Mouse (Mus musculus) adrenal gland, postnatal 4 days (tissue): ENCODE measurements at regions not wholly inside any gene's neighbourhood (a gene's known extent, or its start where the extent isn't known, plus 50 kb on each side); places are given as distances from the start of the nearest gene placed in this dataset.

ENCODE experiments used
- DNase-seq, 2 experiments: peaks; one replicate each; pipeline ENCODE4 v3.0.0; 2021 to 2022; ENCODE audit warnings: low spot score in 2 of 2, mixed read lengths in 2 of 2

DNA sequence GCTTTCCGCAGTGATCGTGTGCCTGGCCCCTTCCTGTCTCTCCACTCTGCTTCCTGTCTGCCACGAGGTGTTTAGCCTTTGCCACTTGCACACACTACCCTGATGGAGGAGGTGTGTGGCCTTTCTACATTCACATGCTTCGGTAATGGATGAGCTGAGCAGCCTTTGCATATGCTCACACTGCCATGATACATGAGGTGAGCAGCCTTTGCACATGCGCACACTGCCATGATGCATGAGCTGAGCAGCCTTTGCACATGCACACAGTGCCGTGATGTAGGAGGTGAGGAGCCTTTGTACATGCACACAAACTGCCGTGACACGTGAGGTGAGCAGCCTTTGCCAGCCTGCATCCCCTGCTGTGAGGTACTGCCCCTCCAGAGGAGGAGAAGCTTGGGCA, 58.3 kb downstream of the Erv3 start:
- DNase-seq, result no peak

DNA sequence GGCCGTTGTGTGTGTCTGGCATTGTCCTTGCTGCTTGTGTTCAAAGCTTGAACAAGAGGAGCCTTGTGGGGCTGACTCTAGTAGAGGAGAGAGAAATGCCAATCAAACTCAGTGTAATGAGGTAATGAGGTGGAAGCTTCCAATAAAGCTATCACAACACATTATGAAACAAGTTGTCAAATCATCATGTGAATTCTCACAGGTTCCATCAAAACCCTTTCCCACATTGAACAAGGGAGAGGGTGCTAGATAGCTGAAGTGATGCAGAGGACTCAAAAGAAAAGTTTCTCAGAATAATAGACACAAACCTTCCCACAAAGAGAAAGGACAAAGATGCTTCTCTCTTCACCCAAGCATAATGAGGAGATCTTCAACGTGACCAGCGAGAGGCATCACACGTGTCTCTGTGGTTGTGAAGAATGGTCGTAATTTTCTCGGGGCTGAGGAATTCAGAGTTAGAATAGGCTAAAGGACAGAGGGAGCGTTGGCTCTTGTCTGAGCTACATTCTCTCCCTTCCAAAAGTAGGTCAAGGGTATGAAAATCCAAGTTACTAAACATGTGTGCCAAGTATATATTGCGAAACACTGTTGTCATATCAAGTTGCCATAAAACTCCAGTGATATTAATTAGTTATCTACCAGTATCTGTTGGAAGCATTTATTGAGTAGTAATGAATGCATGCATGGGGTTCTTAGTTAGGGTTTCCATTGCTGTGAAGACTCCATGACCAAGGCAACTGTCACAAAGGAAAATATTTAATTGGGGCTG, 59.2 kb downstream of the Erv3 start:
- no peak for DNase-seq

DNA sequence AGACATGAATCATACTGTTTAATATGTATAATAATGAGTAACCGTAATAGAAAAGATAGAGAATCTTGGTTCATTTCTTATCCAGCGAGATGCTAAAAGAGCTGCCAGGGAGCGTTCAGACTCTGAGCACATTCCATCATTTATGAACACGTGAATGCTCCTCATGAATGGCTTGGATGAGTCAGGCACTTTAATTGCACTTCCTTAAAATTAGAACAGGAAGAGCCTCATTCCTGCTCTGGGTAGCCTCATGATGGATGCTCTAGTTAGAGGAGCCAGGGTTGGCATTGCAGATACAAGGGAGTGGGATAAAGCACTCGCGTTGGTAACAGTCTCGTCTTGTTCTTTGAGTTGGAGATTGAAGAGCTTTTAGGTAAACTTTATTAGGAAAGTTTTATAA, 60.1 kb downstream of the Erv3 start:
- DNase-seq, result no peak

DNA sequence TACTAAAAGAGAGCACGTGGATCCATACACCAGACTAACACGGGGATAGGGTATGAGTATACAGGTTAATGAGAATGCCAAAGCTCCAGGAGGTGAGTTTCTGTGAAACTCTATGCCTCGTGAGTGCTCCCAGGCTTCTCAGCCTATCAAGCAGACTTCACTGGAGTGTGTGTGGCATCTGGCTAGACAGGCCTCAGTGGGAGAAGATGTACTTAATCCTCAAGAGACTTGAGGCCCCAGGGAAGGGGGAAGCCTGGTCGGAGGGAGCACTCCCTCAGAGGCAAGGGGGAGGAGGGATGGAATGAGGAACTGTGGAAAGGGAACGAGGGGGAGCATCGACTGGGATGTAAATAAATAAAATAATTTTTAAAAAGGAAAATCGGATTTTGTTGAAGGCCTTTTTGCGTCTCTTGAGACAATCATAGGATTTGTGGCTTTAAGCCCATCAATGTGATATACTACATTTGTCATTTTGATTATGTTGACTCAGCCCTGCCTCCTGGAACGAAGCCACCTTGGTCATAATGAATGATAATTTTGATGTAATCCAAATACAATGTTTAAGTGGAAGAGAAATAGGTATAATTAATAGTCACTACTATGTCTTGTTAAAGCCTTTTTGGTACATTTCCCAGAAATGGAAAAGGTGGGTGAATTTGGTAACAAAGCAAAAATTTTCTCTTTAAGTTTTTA, 62.4 kb downstream of the Erv3 start:
- DNase-seq, result no peak

DNA sequence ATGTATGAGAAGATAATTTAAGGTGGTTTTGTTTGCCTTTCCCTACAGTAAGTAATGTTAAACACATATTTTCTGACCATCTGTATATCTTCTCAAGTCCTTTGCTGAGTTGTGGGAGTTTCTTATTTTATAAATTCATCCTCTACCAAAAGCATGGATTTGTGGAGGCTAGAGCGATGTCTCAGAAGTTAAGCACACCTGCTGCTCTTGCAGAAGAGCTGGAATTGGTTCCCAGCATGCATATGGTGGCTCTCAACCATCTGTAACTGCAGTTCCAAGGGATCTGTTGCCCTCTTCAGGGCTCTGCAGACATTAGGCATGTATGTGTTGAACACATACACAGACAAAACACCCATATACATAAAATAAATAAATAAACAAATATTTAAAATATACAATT, 84.2 kb downstream of the Erv3 start:
- DNase-seq, result no peak

DNA sequence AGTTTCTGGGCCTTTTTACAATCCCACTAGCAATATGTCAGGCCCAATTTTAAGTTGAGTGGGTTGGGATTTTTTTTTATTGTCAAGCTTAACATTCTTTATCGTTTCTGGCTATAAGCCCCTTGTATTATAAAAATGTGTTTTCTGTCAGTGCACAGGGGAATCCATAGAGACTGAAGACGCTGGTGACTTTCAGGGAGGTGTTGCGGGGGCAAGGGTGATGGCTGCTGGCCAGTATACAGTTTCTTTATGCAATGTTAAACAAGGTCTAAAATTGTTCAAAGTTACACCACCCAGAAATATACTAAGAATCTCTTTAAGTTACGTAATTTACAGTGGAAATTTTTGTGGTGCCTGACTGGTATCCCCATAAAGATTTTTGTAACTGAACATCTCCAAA, 85.9 kb downstream of the Erv3 start:
- no peak for DNase-seq

DNA sequence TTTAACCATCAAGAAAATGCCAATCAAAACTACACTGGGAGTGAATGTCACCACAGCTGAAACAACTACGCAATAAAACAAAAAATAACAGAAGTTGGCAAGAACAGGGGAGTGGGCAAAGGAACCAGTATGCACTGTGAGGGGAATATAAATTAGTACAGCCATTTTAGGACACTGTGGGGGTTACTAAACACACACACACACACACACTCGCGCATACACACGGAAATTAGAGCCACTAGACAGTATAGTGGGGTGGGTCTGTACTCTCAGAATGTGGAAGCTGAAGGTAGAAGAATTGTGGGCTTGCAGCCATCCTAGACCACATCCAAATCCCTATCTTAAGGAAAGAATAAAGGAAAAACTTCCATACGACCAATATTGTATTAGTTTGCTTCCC, 87.4 kb downstream of the Erv3 start:
- no peak for DNase-seq

DNA sequence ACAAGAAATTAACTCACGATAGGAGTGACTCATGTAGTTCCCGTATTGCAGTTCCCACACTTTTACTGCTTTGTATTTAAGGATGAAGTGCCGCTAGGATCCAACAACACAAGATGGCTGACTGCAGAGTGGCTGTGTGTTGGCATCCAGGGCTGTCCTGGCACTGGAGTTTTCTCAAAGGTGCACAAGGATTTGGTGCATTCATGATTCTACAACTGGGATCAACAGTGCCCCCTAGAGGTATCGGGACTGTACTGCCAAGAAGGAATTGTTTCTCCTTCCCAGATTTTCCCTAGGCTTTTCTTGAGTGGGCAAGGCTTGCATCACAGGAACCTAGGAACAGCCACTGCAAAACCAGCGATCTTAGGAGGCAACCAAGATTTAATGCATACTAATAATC, 88.7 kb downstream of the Erv3 start:
- peak in 1 of 2 experiments; percentile 30 for DNase-seq

DNA sequence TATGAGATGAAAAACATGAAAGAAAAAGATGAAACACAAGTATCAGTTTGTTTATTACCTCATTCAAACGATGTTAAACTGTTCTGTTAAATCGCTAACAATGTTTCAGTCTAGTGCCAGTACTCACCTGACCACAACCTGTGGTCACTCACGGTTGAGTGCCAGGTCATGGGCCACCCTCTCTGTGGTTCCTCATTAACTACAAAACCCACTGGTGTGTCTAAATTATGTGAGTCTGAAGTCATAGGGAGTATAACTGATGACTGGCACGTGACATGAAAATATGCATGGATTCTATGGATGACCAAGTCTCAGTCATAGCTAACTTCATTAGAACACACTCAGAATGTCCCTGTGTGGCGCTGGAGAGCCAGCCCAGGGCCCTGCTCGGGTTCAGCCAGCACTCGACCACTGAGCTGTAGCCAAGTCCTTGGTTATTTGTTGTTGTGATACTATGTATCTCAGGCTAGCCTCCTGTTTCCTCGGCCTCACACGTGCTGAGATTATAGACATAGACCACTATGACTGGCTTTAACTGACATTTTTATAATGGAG, 89.8 kb downstream of the Erv3 start:
- DNase-seq, result no peak

DNA sequence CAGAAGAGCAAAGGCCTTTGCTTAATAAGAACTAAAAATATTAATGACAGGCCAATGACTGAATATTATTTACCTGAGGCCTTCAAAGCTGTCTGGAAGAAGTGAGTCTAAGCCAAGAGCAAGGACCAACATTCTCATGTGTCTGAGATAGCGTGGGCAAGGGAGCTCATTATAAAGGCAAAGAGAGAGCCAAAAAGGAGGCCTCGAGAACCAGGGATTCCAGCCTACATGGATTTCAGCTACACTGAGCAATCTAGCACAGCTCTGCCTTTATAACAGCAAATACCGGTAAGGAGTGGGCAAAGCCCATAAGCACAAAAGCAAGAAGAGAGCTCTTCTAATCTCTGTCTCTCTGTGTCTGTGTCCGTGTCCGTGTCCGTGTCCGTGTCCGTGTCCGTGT, 93.0 kb downstream of the Erv3 start:
- DNase-seq, result no peak

DNA sequence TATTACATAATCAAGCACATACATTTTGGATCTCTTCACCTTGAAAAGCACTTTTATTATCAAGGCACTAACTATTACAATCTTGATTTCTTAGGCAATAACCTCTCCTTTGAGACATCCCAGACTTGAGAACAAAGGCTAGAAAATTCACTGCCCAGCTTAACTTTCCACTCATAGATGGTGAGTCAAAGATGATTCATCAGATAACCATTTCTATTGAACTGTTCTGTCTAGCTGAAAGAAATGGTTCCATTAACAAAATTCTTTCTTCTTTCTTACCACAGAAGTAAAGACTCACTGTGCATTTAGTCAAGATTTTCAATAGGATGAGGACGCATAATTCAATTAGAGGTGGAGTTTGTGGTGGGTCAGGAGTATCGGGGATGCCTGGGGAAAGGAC, 98.0 kb downstream of the Erv3 start:
- no peak for DNase-seq

DNA sequence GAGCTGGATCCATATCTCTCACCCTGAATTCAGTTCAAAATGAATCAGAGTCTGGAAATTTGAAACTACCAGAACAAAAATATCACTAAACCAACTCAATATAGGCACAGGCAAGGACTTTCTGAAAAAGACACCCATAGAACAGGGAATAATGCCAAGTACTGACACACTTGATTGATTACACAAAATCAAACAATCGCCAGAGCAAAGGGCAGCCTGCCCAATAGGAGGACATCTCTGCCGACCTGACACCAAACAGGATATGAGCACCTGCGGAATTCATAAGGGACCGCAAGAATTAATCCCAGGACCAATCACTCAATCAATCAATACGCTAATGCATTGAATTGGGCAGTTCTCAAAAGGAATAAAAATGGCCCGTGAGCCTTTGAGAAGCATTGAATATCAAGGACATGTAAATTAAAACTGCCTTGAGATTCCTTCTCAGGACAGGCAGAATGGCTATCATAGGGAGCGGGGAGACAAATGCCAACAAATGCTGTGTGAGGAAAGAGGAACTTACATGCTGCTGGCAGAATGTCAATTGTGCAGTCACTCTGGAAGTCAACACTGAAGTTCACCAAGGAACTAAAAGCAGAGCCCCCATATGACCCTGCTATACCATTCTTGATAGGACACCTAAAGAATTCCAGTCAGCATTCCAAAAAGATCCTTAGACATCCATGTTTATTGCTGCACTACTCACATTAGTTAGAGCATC, 102.2 kb downstream of the Erv3 start:
- DNase-seq, result no peak

DNA sequence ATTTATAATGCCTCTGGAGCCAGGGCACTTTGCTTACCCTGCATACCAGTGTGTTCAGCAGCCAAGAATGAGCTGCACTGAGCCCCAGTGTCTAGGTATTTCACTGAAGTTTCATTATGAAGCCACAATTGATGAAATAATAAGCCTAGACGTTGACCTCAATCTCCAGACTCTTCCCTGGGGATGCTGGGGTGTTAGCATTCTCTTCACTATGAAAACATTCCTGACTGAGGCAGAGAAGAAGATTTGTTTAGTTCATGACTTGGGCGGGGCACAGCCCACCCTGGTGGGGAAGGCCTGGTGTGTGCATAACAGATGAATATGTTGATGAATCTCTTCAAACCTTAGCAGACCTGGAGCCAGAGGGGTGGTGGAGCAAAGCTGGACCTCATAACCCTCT, 104.4 kb downstream of the Erv3 start:
- DNase-seq, result no peak

DNA sequence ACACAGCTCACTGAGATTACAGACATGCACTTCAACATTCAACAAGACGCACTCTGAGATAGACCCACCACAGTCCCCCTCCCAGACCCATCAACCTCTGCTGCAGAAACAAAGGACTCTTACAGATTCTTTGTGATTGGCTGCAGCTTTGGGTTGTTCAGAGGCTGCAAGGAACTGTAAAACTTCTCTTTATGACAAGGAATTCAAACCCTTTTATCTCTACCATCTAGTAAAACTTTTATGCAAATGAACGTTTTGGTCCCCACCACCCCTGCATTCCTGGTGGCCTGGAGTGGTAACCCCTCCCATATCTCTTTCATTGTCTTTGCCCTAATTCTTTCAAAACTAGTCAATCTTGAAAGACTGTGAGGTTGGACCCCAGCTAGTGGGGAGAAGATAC, 106.1 kb downstream of the Erv3 start:
- no peak for DNase-seq

DNA sequence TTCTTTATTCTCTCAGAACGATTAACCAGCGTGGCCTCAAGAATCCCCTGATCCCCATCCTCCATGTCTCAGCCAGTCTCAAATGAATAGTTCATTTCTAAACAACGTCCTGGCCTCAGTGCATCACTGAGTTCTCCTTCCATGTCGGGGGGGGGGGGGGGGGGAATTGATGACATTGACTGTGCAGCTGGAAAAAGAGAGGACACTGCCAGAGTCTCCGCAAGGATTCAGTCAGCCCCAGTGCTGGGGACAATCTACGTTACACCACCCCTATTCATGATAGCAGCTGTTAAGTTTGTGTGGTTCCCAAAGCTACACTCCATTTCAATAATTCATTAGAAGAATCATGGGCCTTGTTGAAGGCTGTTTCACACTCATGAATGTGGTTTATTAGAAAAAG, 108.9 kb downstream of the Erv3 start:
- DNase-seq, result no peak

DNA sequence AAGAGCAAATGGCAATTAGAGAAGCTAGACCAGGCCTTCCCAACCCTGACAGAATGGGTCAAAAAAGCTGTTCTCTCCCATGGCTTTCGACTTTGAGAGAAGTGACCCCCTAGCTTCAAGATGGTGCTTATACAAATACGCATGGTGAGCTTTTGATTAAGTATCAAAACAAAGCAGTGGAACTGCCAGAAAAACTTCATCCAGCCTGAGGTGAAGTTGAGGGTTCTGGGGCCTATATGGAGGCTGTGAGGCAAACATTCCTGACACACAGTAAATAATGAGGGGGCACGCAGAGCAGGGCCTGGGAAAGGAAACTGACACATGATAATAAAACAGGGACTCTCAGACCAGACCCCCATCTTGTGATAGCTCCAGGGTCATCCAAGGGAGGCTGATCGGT, 109.3 kb downstream of the Erv3 start:
- no peak for DNase-seq

DNA sequence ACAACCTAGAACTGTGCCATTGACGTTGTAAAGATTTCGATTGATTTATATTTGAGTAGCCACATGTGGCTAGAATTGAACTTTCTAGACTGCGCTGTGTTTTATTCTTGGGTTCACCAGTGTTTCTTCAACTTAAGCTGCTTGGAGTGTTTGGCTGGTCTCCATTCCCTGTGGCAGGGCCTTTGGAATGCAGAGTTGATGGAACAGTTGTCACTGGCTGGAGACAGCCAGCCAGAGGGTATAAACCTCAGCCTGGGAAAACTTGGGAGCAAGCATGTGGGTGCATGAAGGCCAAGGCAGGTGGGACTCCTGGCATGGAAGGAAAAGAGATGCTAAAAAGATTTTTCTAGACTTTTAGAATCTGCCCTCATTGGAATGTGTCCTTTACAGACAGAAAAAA, 109.8 kb downstream of the Erv3 start:
- DNase-seq, result no peak

DNA sequence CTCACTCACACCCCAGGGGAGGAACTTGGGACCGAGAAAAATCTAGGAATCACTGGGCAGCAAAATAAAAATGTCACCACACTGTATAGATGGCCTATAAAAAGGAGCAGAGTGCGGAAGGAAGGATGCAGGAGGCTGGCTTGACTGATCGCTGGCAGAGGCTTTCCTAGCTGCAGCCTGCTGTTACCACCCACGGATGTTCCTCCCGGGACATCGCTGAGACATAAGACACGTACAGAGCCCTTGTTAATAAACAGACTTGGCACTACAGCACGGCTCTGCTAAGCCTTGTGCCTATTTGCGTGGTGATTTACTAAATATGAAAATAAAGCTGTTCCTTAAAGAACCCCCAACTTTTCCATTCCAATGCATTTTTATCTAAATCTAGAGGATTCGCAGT, 110.8 kb downstream of the Erv3 start:
- no peak for DNase-seq

DNA sequence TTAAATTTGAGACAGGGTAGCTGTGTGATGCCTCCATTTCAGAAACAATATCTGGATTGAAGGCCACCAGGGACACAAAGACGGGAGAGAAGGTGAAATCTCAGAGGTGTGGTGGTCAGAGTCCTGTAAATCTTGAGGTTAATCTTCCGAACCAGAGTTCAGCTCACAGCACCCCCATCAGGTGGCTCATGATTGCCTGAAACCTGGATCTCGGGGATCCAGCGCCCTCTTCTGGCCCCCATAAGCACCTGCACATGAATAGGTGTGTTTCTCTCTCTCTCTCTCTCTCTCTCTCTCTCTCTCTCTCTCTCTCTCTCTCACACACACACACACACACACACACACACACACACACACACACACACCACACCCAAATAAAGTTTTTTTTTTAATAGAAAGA, 111.8 kb downstream of the Erv3 start:
- no peak for DNase-seq

DNA sequence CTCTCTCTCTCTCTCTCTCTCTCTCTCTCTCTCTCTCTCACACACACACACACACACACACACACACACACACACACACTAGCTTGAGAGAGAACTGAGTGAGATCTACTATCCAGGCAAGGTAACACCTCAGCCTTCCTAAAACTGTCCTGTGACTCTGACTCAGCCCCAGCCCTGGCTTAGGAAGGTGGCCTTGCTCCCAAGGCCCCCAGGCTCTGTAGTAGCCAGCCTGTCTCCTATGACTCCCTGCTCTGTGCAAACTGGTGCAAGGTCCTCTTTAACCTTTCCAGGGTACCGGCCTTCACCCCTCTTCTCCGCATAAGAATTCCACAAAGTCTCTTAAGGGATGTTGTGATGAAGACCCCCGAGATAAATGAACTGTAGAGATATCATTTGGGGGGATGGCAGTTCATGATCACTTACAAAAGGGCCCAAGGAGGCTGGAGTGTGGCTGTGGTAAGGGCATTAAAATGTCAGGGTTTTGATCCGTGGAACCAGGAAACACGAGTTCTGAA, 114.1 kb downstream of the Erv3 start:
- DNase-seq, result peak in 1 of 2 experiments; percentile 22

DNA sequence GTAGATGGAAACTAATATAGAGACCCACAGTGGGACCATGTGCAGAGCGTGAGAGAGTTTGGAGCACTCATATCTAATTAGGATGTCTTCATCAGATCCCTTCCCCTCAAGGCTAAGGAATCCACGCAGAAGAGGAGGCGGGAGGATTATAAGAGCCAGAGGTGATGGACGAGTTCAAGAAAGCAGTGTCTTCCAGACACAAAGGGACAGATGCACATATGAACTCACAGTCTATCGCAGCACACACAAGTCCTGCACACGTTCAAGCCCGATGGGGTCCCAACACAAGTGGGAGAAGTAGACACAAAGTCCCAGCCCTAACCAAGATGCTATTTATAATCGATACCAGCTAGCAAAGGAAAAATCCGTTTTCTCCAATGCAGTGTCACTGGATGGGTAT, 114.6 kb downstream of the Erv3 start:
- no peak for DNase-seq

DNA sequence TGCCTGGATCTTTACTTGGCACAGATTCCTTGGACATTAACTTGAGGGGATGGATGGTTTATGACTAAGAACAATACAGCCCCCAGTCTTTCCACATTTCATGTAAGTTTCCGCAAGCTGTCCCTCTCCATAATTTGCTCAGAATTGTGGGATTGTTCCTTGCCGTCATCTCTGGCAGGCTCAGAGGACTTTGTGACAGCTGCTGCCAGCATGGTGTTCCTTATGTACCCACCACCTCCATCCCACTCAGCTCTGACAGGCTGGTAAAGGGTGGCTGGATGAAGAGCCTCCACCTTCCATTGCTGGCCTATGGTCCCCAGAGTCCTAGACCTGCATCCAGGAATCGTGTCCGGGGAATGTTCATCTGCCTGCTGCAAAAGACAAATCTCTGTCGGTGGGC, 119.1 kb downstream of the Erv3 start:
- DNase-seq, result no peak
